Mouse (Mus musculus): ENCODE measurements around the gene Cd2ap. TPM values are rescaled to one million over a fixed set of nuclear protein-coding genes. Genes with fewer than 3 reads are reported as not detected.

Gene Cd2ap
- total RNA-seq, 2 experiments from 2014 or later: 36.1 to 36.5 TPM

DNA sequence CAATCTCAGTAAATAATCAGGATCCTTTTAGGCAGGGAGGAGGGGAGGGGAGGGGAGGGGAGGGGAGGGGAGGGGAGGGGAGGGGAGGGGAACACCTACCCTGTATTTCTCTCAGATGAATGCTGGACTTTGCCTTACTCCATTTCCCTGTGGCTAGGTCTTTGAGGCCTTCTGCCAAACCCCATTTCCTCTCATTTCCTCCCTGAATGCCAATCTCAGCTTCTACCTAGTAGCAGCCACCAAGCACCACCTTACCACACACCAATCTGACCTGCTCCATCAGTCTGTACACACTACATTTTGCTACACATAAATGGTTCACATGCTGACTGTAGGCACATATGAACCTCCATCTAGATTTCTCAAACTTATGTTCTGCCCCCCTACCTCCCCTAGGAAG, 6.0 kb downstream of the Cd2ap start:
- DNase-seq: no peak

DNA sequence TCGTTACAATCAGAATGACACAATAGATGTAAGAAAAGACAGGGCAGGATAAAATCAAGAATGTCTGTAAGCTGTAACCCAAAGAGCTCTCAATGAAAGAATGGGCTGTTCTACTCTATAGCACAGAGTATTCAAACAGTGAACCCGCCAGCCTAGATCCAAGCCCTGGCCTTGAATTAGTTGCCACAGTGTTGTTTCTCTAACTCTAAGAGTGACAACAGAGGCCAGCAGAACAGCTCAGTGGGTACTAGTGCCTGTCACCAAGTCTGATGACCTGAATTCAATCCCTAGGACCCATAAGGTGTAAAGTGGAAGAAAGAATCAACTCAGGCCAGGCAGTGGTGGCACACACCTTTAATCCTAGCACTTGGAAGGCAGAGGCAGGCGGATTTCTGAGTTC, 13.3 kb downstream of the Cd2ap start:
- DNase-seq: no peak
- intact Hi-C loops (cut with DNase I): no loop called here

More for the DNA sequence above, 6.0 kb downstream of the Cd2ap start:
- intact Hi-C loops (cut with DNase I): no loop called here

- DNase-seq: no peak
- intact Hi-C loops (cut with DNase I): no loop called here
These were observed 16.1 kb downstream of the Cd2ap start for GRCm38 (mm10) chr17:42860370-42860769.

DNA sequence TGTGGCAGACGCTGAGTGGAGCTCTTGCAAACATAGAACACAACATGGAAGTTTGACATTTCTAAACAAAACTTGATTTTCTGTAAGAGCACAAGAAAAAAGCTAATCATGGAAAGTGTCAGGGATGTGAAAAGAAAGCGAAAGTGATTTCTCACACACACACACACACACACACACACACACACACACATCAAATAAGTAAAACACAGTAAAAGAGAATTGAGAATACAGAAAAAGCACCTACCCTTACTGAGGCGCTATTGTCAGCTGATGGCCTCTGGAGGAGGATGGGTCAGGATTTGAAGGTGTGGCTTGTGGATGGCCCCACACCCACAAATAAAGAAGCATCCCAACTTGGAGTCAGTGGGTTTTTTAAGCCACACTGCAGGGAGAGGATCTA, 19.0 kb downstream of the Cd2ap start:
- DNase-seq: no peak
- intact Hi-C loops (cut with DNase I): no loop called here

- intact Hi-C loops (cut with DNase I): no loop called here
- DNase-seq: no peak
These were observed 29.4 kb downstream of the Cd2ap start for GRCm38 (mm10) chr17:42847108-42847507.

DNA sequence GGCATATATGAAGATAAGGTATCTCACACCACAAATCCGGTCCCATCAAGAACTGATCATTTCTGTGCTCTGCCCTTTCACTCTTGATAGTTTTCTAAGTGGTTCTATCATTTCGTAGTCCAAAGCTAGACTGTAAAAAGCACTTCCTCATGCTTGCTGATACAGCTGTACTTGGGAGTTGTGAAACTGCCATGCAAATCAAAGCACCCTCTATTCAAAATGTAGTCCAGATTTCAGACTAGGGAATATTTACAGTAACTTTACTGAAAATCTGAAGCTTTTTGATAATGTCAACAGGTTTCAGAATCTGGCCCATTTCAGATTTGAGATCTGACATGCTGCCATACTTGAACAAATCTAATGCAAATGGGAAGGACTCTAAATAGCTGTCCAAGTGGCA, 39.3 kb downstream of the Cd2ap start:
- intact Hi-C loops (cut with DNase I): no loop called here
- no peak for DNase-seq

GRCm38 (mm10) chr17:42822787-42823186, 53.7 kb downstream of the Cd2ap start:
- DNase-seq: peak in 1 of 2 experiments; percentile 11
- intact Hi-C loops (cut with DNase I): no loop called here

DNA sequence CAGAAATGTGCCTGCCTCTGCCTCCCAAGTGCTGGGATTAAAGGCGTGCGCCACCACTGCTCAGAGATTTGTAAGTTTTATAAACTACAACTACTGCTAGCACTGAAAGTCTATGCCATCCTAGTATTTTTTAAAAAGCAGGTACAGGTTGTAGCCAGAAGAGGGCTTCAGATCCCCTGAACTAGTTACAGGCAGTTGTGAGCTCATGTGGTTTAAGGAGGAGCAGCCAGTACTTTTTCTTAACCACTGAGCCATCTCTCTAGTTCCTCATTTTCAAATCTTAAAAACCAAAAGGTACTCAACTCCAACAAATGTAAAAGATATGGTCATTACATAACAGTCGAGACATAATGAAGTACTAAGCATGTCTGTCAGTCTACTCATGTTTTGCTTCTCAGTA, 61.1 kb downstream of the Cd2ap start:
- DNase-seq: no peak
- intact Hi-C loops (cut with DNase I): loop anchor here (5.0 kb wide), 1 partner anchor 62 kb away; the partner anchor contains the start of gene Cd2ap

DNA sequence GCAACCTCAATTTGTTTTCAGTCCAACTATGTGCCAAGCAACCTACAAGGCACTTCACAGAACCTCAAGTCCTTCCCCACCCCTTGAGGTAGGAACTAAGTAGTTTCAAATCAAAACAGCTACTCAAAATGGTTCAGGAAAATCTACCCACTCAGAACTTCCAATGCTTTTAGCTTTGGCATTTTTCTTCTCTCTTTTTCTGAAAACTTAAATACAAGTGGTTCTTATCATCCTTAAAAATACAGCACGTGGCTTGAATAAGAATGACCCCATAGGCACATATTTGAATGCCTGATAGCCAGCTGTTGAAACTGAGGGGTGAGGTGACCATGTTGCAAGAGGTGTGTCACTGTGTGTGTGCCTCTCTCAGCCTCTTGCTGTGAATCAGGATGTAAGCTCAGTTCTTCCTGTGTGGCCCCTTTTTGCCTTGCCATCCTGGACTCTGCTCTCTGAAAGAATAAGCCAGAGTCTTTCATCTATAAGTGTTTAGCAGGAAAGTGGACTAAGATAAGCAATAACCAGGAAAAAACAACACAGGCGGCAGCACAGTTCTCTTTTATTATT, 84.0 kb downstream of the Cd2ap start:
- intact Hi-C loops (cut with DNase I): no loop called here
- DNase-seq: no peak

- intact Hi-C loops (cut with DNase I): no loop called here
These were observed 85.7 kb downstream of the Cd2ap start for GRCm38 (mm10) chr17:42790787-42791186.

GRCm38 (mm10) chr17:42789723-42790122, 86.7 kb downstream of the Cd2ap start:
- DNase-seq: no peak
- intact Hi-C loops (cut with DNase I): no loop called here

More at GRCm38 (mm10) chr17:42790787-42791186, 85.7 kb downstream of the Cd2ap start:
- DNase-seq: peak; percentile 40 to 58

DNA sequence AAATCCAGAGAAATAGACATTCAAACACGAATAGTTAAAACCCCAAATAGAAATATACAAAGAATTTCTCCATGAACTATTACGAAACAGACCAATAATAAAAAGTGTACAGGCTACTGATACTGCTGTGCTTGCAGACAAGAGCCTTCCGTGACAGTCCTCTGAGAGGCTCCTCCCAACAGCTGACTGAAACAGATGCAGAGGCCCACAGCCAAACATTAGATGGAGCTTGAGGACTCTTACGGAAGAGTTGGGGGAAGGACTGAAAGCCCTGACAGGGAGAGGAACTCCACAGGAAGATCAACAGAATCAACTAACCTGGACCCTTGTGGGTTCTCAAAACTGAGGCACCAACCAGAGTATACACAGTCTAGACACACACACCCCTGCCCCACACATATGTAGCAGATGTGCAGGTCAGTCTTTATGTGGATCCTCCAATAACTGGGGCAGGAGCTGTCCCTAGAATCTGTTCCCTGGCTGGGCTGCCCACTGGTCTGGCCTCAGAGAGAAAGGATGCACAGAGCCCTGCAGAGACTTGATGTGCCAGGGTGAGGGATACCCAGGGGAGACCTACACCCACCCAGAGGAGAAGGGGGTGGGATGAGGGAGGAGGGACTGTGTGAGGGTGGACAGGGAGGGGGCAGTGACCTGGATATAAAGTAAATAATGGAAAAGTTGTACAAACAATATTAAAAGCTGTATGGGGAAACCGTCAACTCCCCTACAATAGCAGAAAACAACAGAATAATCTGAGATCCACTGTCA, 87.6 kb downstream of the Cd2ap start:
- peak; percentile 50 to 53 for DNase-seq
- intact Hi-C loops (cut with DNase I): no loop called here

DNA sequence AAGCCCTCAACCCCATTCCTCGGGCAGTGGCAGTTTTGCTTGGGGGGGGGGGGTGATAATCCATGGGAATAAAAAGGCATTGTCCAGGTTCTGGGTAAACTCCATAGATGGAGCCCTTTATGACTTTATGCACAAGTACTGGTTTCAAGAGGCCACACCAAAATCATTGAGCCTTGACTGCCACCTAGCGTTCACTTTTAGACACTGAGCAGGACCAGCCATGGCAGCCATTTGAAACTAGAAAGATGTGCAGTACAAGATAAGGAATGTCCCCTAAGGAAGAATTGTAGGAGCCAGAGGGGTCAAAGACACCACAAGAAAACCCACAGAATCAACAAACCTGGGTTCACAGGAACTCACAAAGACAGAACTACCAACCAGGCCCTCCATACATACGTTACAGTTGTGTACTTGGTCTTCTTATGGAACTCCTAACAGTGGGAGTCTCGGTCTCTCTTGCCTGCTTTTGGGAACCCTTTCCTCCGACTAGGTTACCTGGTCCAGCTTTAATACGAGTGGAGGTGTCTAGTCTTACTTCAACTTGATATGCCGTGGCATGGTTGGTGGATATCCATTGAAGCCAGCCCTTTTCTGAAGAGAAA, 94.2 kb downstream of the Cd2ap start:
- intact Hi-C loops (cut with DNase I): loop anchor here (1.0 kb wide), 1 partner anchor 169 kb away; no protein-coding TSS in a partner anchor

DNA sequence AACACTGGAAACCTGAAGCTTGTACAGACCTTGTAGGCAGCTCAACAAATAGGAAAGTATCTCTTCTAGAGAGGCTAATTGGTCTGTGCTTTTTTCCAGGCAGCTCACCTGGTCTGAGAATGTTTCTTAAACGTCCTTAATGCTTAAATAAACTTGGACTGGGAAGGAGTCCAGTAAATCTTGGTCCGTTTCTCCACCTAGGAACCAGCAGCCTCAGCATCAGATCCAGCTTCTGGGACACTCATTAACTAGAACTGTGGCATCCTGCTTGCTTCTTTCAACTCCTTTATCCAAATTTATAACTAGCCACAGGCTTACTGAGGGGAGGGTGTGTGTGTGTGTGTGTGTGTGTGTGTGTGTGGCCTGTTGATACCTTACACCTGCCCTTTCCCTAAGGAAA, 122.7 kb downstream of the Cd2ap start:
- intact Hi-C loops (cut with DNase I): no loop called here
- no peak for DNase-seq

More for the DNA sequence above, 94.2 kb downstream of the Cd2ap start:
- peak; percentile 68 to 85 for DNase-seq

DNA sequence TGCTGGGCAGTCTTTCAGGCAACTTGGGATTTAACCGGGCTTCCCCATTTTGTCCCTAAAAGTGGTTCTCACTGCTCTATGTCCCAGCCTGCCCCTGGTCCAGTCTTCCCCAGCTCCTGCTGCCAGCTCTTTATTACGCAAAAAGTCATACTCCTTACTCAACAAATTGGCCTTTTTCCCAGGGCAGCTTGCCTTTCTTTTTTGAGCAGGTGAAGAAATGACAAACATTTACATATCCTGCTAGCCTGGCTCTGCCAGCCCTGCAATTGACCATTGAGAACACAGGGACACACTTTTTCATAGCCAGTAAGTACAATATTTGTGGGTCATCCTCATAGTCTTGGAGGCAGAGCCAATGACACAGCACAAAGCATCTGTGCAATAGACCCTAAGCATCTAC, 124.3 kb downstream of the Cd2ap start:
- peak in 1 of 2 experiments; percentile 10 for DNase-seq

GRCm38 (mm10) chr17:42745657-42746420, 130.6 kb downstream of the Cd2ap start:
- no peak for DNase-seq
- intact Hi-C loops (cut with DNase I): no loop called here

More for the DNA sequence above, 124.3 kb downstream of the Cd2ap start:
- intact Hi-C loops (cut with DNase I): no loop called here

Other genes starting within 250 kb of the Cd2ap start
- gene Adgrf4, start 184.4 kb downstream of the Cd2ap start, total RNA-seq (2021): under 1 TPM; 0.12 to 0.37 TPM
- gene Adgrf2, start 134.5 kb downstream of the Cd2ap start, total RNA-seq (2021): under 1 TPM in 1 of 2 experiments, not detected in 1; 0.41 TPM
- 10 to 100 TPM; 16.0 to 20.2 TPM for gene Tnfrsf21, start 139.9 kb upstream of the Cd2ap start, total RNA-seq (2021)